Mouse (Mus musculus): ENCODE data around the gene Kctd14.

Kctd14 gene

DNA sequence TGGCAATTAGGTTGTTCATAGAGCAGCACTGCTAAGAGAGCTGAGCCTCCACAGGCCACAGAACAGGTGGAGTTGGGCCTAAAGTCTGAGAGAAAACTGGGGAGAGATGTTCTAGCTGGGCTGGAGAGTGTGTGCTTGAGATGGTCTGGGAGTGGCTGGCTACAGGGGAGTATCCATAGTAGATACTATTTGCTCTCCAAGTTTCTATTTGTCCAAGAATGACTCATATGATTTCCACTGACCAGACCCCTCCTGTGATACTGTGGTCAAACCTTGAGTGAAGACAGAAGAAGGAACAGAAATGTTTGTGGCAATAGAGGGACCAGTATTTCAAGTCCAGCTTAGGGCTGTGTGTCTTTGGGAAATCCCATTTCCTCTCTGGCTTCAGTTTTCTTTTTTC is 12.1 kb upstream of the Kctd14 start:
- no peak for DNase-seq (ENCODE audit: low read depth, low spot score)

DNA sequence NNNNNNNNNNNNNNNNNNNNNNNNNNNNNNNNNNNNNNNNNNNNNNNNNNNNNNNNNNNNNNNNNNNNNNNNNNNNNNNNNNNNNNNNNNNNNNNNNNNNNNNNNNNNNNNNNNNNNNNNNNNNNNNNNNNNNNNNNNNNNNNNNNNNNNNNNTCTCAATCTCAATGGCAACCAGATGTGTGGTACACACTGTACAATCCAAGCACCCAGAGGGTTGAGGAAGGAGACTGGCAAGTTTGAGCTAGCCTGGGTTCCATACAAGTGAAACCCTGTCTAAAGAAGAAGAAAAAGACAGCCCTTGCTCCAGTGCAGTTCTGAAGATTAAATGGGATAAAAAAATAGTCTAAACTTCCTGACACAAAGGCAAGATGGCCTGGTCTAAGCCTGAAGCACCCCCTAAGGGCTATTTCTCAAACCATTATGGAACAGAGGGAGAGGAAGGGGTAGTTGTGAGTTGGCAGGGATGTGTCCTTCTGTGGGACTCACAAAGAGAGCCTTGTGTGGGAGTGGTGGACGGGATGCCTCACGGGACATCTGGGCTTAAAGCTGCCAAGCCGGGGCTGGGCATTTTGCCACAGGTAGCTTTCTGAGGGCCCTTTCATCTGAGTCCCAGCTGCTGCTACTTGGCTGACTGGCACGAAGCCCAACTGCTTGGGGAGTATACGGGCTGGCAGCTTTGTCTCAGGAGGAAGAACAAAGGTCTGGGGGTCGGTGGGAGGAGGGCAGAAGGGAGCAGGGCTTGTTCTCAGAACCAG is 4.8 kb upstream of the Kctd14 start:
- DNase-seq (ENCODE audit: low read depth, low spot score) = no peak

DNA sequence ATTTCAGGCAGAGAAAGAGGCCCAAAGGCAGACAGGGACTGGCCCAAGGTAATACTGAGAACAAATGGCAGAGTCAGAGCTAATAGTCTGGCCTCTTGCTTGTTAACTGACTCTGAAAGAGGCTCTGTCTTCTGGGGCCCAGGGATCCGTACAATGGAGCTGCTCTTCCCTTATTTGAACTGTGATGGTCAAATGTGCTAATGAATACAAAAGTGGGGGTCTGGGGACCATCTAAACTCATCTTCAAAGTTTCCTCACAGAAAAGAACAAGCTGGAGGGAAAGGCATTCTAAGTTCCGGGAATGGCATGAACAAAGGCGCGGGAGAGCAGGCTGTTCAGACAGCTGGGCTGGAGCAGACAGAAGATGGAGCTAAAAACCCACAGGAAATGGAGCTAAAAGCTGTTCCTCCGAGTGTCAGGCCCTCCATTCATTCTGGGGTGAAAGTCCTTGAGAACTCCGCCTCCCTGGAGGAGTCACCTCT is 4.0 kb upstream of the Kctd14 start:
- DNase-seq (ENCODE audit: low read depth, low spot score) = no peak

DNA sequence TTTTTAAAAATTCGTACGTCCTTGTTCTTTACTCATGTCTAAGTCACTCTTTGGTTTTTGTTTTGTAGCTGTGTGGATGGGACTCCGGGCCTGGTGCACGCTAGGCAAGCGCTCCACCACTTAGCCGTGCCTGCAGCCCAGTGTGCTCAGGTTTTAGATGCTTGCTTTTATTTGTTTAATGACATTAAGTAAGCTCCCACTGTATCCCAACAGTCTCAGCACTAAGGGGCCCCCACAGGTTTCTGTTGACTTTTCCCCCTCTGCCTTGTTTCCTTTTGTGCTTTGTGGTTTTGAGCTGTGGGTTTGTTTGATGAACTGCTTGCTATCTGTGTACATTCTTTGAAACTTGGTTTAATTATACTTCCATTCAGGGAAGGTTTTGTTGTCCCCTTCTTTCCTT is 1.1 kb downstream of the Kctd14 start:
- DNase-seq (ENCODE audit: low read depth, low spot score) = no peak

DNA sequence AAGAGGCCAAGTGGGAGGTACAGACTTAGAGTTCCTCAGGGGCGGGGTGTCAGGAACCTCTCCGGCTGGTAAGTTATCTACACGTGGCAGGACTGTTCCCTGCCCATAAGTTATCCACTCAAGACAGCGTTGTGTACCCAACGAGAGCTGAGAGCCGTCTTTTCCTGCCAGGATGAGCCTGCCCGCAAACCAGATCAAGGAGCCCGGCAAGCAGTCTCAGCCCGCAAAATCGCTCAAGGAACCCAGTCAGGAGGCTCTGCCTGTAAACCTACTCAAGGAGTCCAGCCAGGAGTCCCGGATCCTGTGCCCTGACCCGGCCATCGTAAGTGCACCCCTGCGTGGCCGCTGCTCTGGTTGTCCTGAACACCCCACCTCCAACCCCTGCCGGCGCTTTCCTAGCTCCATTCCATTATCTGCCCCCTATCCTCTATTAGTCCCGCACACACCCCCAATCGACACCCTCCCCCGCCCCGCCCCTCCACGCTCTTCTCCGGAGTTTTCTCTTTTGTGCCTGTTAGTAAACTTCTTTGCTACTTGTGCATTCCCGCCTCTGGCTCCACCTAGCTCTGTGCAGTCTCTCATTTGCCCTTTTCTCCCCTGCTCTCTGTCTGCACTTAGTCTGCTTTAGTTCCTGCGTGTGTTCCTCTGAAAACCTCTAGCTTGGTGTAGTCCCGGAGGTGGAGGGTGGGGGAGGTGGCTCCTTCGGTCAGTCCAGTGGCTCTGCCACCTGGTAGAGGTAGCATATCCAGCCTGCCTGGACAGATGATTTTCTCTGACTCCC is 2.2 kb downstream of the Kctd14 start:
- DNase-seq (ENCODE audit: low read depth, low spot score) = peak; percentile 59

DNA sequence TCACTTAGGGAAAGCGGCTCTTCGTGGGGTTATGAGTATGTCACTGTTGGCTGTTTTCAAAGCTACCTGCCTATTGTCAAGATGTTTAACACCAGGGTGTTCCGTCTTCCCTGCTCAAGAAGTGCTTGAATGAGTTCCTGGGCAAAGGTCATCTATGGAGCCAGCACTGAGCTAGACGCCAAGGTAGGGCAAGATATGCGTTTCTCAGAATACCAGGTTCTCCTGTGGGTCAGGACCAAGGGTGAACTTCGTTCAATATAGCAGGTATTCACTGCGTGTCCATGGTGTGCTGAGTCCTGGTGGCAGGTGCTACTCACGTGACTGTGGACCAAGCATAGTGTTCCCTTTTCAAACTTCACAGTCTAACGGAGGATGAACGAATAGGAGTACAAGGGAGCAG is 3.7 kb downstream of the Kctd14 start:
- DNase-seq (ENCODE audit: low read depth, low spot score) = no peak

DNA sequence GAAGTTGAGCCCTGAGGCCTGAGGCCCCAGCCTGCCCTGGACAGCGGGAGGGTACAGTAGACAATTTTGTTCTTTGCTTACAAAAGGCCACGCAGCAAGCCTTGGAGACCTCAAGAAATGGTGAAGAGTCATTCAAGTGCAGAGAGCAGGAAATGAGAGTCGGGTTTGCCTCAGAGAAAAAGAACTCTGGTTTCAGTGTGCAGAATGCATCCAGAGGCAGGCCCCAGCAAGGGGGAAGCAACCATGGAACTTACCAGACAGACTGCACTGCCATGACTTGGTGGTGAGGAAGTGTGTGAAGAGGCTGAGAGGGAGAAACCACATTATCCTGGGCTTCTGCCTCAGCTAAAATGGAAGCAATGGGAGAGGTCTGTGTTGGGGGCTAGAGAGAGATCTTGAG is 4.5 kb downstream of the Kctd14 start:
- no peak for DNase-seq (ENCODE audit: low read depth, low spot score)

DNA sequence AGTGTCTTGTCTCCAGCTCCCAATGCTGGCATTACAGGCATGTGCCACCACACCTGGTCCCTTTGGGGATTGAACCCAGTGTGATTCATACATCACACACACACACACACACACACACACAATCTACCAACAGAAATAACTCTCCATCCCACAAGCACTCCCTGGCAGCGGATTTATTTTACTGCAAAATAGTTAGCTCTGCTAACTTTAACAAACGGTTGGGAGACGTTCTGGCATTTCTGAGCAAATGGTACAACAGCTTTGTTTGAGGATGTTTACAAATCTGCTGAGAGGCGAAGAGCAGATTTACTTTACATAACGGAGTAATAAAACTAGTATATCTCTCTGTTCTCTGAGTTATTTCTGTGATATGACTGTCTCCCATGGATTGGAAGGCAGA is 21.9 kb downstream of the Kctd14 start:
- DNase-seq (ENCODE audit: low read depth, low spot score) = no peak

DNA sequence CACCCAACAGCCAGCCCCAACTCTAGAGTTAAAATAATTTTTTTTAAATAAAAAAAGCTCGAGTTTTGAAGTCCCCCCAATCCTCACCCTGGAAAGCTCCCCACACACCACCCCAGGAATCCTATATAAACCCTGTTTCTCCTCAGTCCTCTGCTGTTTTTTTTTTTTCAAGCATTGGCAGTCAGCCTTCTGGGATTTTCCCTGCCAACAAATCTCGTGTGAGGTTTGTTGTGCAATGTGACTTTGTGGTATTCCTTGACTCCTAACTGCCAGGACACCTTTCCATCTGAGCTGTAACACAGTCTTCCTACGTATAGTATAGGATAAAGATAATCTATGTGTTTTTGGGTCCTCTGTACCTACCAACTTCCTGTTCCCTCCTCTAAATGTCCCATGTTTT is 28.2 kb downstream of the Kctd14 start:
- no peak for DNase-seq (ENCODE audit: low read depth, low spot score)

DNA sequence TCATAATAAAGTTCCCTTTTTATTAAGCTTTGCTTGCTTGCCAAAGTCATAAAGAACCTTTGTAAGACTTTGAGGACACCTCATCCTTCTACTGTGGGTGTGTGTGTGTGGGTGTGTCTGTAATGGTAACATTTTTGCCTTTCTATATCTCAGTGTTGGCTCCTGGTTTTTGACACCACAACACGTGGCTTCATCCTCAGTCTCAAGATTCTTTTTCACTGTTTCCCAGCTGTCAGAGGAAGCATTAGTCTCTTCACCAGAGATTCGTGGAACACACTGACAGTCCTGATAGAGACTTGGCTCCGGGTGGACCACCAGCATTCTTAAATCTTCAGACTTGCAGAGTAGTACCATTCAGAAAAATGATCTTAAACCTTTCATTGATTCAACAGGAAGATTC is 29.2 kb downstream of the Kctd14 start:
- DNase-seq (ENCODE audit: low read depth, low spot score) = no peak

DNA sequence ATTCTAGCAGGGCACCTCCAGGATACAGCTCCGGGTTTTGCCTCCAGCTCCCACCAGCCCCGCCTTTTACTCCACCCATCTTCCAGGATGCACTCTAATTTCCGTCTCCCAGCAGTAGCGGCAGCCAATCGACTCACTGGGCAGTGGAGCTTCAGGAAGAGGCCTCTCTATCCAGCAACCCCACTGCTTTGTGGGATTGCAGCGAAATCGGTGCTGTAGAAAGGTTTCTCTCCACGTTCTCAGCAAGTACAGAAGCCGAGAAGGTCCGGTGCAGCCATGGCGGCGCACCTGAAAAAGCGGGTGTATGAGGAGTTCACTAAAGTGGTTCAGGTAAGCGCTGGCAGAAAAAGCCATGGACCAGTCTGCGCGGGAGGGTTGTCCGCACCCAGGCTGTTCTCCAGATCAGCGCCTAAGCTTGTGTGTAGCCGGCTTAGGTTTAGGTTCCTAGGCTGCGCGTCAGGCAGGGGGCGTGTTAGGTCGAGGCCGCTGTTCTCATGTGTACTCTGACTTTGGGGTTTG is 29.8 kb downstream of the Kctd14 start, which contains the start of gene Ints4:
Gene Ints4, plus strand, starts transcription at position 136 of the 519 bp plus-strand sequence.
- peak; percentile 99 for DNase-seq (ENCODE audit: low read depth, low spot score)

DNA sequence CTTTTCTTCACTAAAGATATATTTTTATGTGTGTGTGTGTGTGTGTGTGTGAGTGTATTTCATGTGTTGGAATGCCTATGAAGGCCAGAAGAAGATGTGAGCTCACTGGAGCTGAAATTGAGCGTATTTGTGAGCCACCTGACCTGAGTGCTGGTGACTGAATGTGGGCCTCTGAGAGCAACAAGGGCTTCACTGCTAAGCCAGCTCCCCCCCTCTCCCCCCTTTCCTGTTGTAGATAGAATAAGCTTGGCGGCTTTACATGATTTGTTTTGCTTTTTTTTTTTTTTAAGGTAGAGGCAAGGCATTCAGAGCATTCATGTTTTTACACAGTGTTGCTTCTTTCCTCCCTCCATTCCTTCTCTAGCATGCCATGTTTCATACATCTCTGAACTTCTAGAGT is 32.3 kb downstream of the Kctd14 start:
- DNase-seq (ENCODE audit: low read depth, low spot score) = no peak

DNA sequence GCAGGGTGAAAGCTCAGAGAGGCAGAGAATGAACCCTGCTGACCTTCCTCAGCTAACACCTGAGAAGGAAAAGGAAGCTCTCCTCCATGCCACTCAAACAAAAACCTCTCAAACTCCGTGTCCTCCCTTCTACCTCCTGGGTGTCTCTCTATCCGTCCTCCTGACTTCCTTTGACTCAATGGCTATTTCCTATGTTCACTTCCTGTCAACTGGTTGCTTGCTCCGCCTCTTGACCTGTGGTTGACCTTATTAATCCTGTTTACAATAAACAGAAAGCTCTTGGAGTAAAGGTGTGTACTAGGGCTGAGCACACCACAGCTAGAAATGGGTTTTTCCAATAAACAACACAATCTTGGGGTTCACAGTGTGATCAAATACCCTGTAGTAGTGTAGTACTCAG is 40.0 kb downstream of the Kctd14 start:
- peak; percentile 96 for DNase-seq (ENCODE audit: low read depth, low spot score)

DNA sequence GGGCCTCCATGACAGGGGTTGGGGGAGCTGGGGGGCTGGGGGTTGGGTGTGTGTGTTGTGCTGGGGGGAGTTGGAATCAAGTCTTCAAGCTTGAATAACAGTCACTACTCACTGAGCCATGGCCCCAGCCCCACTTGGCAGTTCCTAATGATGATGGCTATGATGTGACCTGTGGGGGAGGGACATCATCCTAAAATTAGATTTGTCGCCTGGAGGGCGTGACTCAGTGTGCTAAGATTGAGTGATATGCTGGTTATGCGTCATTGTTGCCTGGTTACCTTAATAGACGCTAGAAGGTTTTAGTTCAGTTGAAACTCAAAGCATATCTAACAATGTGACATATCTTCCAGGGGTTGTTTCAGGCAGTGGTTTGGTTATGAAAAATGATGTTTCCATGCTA is 41.3 kb downstream of the Kctd14 start:
- DNase-seq (ENCODE audit: low read depth, low spot score) = peak; percentile 21

DNA sequence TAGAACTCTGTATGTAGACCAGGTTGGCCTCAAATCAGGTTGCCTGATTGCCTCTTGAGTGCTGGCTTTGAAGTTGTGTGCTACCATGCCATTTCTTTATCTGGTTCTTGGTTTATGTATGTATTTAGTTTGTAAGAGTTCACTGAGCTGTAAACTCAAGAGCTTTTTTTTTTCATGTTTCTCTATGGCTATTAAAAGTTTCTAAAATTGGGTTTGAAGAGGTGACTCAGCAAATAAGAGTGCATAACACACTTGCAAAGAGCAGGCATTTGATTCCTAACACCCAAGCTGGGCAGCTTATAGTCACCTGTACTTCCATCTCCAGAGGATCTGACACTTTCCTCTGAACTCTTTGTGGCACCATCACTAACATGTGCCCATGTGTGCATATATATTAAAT is 43.9 kb downstream of the Kctd14 start:
- no peak for DNase-seq (ENCODE audit: low read depth, low spot score)

DNA sequence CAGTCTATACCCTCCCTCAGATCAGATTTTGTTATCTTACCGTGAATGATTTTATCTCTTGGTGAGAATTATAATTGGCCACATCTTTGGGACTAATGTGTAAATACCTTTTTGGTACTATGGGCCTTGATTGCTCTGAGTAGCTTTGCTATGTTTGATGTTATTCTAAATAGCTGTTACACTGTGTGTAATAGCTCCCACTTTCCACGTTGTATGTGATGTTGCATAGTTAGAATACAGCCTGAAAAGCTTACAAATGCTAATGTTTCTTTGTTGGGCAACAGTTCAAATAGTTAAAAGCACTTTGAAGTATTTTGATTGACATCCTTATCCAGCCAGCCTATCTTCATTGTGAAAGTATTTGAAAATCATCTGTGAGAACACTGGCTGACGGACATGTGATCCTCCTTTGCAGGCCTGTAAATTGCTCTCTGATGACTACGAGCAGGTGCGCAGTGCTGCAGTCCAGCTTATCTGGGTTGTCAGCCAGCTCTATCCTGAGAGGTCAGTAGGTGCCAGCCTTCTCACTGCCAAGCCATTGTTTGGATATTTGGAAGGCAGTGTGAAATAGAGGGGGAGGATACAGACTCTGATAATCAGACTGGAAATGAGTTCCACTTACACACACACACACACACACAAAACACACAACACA is 49.6 kb downstream of the Kctd14 start:
- no peak for DNase-seq (ENCODE audit: low read depth, low spot score)

Data from R1 (cell line).